Mouse (Mus musculus): ENCODE measurements around the gene Myt1l.

- no peak for TF ChIP-seq CTCF (IDR thresholded peaks at IDR 0.05; ENCODE audit: low read depth, low read length)
- TF ChIP-seq POLR2A (IDR thresholded peaks at IDR 0.05; ENCODE audit: extremely low read depth, insufficient read depth, low read length) = no peak
Measured at GRCm38 (mm10) chr12:29972533-29972932, 444.3 kb downstream of the Myt1l start.

Data from liver, adult 2 months (tissue).